Mouse (Mus musculus): ENCODE data around the gene Podxl. TPM values are rescaled to one million over a fixed set of nuclear protein-coding genes. Genes with fewer than 3 reads are reported as not detected.

Podxl gene
- 1.5 and 2.8 TPM in 2 replicates for polyA plus RNA-seq (2015; fragmentation: Nextera tagmentation; extraction: Ambion mirVana)

GRCm38 (mm10) chr6:31563235-31564181 is at the start of gene Podxl:
Gene Podxl, minus strand, starts transcription at chr6:31563981.
- Histone ChIP-seq H3K9ac (replicated peaks) (peak within 1 kb of the TSS; percentile 65), H3K4me3 (ENCODE audit: low read depth, low read length) (peak within 1 kb of the TSS; percentile 76), H3K27ac (ENCODE audit: low read depth) (no peak within 1 kb of the TSS), H3K27me3 (ENCODE audit: insufficient read depth, low read length) (peaks cover 54% of the 10 kb centered on the region), H3K4me1 (ENCODE audit: insufficient read depth) (peaks cover 28% of the 10 kb centered on the region), H3K36me3 (replicated peaks; ENCODE audit: insufficient read depth, low read length) (no peaks in the 10 kb centered on the region), H3K4me2 (ENCODE audit: low read depth, low read length) (peak within 1 kb of the TSS; percentile 98), H3K9me3 (ENCODE audit: low read length) (no peaks in the 10 kb centered on the region)
- DNase-seq (peak; percentile 79), ATAC-seq (peak; percentile 82)
- TF ChIP-seq EP300 (IDR thresholded peaks at IDR 0.05; ENCODE audit: low read depth) (no peak), CTCF (IDR thresholded peaks at IDR 0.05; ENCODE audit: low read depth) (no peak)
- 1% methylated on average over 44 of the region's 91 CpGs for whole genome bisulfite sequencing (ENCODE audit: insufficient replicate concordance)

DNA sequence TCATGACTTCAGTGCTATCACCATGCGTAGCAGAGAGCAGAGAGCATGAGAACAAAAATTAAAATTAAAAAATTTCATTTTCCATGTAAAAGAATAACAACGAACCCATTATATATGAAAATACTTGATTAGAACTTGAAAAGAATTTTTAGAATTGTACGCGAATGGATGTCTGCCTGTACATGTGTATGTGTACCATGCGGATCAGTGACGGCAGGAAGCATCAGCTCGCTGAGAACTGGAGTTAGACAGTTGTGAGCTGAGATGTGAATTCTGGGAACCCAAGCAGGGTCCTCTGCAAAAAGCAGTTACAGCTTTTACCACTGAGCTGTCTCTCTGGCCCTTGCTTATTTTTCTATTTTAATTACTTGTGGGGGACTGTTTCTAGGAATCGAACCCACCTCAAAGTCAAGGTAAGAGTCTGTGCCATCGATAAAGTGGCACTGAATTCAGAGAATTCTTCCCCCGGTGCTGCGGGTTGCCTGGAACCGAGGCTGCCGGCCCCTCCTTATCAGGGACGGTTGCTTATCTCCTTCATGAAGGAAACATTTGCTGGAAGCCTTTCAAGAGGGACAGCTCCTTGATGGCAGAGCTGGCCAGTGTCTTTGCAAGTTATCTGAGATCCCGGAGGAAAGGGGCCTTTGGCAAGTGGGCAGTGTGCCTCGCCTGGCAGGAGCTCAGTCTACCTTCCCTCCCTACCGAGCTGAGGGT is 48.9 kb upstream of the Podxl start:
- Histone ChIP-seq H3K9me3 (ENCODE audit: low read length) (no peaks in the 10 kb centered on the region), H3K27me3 (ENCODE audit: insufficient read depth, low read length) (no peaks in the 10 kb centered on the region), H3K4me3 (ENCODE audit: low read depth, low read length) (peak overlapping the region; percentile 46), H3K4me1 (ENCODE audit: insufficient read depth) (peaks cover 36% of the 10 kb centered on the region; the same call in 1 of the 2 replicates), H3K27ac (ENCODE audit: low read depth) (peak overlapping the region; percentile 82), H3K4me2 (ENCODE audit: low read depth, low read length) (peak overlapping the region; percentile 67), H3K9ac (replicated peaks) (peak overlapping the region; percentile 66), H3K36me3 (replicated peaks; ENCODE audit: insufficient read depth, low read length) (no peaks in the 10 kb centered on the region)
- ATAC-seq (peak; percentile 67), DNase-seq (peak; percentile 58)
- no peak for TF ChIP-seq CTCF (IDR thresholded peaks at IDR 0.05; ENCODE audit: low read depth)
- TF ChIP-seq EP300 (IDR thresholded peaks at IDR 0.05; ENCODE audit: low read depth): peak; percentile 90
- 30% methylated on average over 17 of the region's 17 CpGs for WGBS (ENCODE audit: insufficient replicate concordance)

GRCm38 (mm10) chr6:31606429-31606828 is 42.6 kb upstream of the Podxl start:
- TF ChIP-seq CTCF (IDR thresholded peaks at IDR 0.05; ENCODE audit: low read depth): no peak
- no peak for TF ChIP-seq EP300 (IDR thresholded peaks at IDR 0.05; ENCODE audit: low read depth)
- DNase-seq (no peak), ATAC-seq (no peak)
- 61% methylated on average over 4 of the region's 4 CpGs for WGBS (ENCODE audit: insufficient replicate concordance)
- Histone ChIP-seq H3K4me3 (ENCODE audit: low read depth, low read length) (no peak overlapping the region), H3K27me3 (ENCODE audit: insufficient read depth, low read length) (no peaks in the 10 kb centered on the region), H3K27ac (ENCODE audit: low read depth) (no peak overlapping the region), H3K4me2 (ENCODE audit: low read depth, low read length) (no peak overlapping the region), H3K9ac (replicated peaks) (no peak overlapping the region), H3K9me3 (ENCODE audit: low read length) (no peaks in the 10 kb centered on the region), H3K36me3 (replicated peaks; ENCODE audit: insufficient read depth, low read length) (no peaks in the 10 kb centered on the region), H3K4me1 (ENCODE audit: insufficient read depth) (peaks cover 9% of the 10 kb centered on the region)

DNA sequence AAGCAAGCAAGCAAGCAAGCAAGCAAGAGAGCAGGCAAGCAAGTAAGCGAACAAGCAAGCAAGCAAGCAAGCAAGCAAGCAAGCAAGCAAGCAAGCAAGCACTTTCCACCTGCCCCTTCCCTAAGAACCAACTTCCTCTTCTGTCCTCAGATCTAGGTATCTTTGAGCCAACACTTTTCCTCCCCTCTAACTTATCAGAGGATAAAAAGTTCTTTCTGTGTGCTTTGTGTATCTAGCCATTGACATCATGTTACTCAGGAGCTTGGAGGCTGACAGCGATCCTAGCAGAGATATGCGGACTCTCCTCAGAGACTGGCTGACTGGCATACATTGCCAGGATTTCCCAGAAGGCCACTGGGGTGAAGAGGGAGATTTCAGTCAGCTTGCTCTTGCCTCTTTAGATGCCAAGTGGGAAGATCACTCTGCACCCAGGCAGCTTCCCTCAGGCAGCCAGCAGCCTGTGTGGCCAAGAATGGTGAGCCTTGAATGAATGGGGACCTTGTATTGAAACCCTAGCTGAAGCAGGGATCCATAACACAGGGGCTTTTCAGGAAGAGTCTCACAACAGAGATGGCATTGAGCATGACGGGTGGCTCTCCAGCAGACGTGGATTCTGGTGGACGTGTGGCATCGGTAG is 41.0 kb upstream of the Podxl start:
- no peak for TF ChIP-seq EP300 (IDR thresholded peaks at IDR 0.05; ENCODE audit: low read depth)
- no peak for TF ChIP-seq CTCF (IDR thresholded peaks at IDR 0.05; ENCODE audit: low read depth)
- H3K9me3 ChIP-seq (ENCODE audit: low read length): no peaks in the 10 kb centered on the region
- H3K27ac ChIP-seq (ENCODE audit: low read depth): no peak overlapping the region
- ATAC-seq (no peak), DNase-seq (no peak)
- H3K4me1 ChIP-seq (ENCODE audit: insufficient read depth): peaks cover 8% of the 10 kb centered on the region
- H3K27me3 ChIP-seq (ENCODE audit: insufficient read depth, low read length): no peaks in the 10 kb centered on the region
- H3K9ac ChIP-seq (replicated peaks): no peak overlapping the region
- 90% methylated on average over 7 of the region's 7 CpGs for WGBS (ENCODE audit: insufficient replicate concordance)
- H3K36me3 ChIP-seq (replicated peaks; ENCODE audit: insufficient read depth, low read length): no peaks in the 10 kb centered on the region
- no peak overlapping the region for H3K4me2 ChIP-seq (ENCODE audit: low read depth, low read length)
- no peak overlapping the region for H3K4me3 ChIP-seq (ENCODE audit: low read depth, low read length)

- Histone ChIP-seq H3K27me3 (ENCODE audit: insufficient read depth, low read length) (no peaks in the 10 kb centered on the region), H3K9me3 (ENCODE audit: low read length) (no peaks in the 10 kb centered on the region), H3K27ac (ENCODE audit: low read depth) (no peak overlapping the region), H3K9ac (replicated peaks) (no peak overlapping the region), H3K4me3 (ENCODE audit: low read depth, low read length) (no peak overlapping the region), H3K4me1 (ENCODE audit: insufficient read depth) (peaks cover 6% of the 10 kb centered on the region), H3K36me3 (replicated peaks; ENCODE audit: insufficient read depth, low read length) (no peaks in the 10 kb centered on the region), H3K4me2 (ENCODE audit: low read depth, low read length) (0 out of 2 replicates have a peak overlapping the region, but pooled peaks have one; percentile 23)
- TF ChIP-seq CTCF (IDR thresholded peaks at IDR 0.05; ENCODE audit: low read depth) (no peak), EP300 (IDR thresholded peaks at IDR 0.05; ENCODE audit: low read depth) (peak; percentile 42; the same call in 1 of the 2 replicates)
- DNase-seq (no peak), ATAC-seq (no peak)
- WGBS (ENCODE audit: insufficient replicate concordance): 36% methylated on average over 4 of the region's 4 CpGs
Measured at GRCm38 (mm10) chr6:31602489-31602888, 38.7 kb upstream of the Podxl start.
